Mouse (Mus musculus) kidney, postnatal 0 days (tissue): Measurements from ENCODE around the gene Tex2. TPM values are rescaled to one million over a fixed set of nuclear protein-coding genes. Genes with fewer than 3 reads are reported as not detected.

Source experiments
- ATAC-seq: fragments of 200-750 bp; cut with Nextera tagmentation; replicated peaks from 2 replicates; pipeline ENCODE4 v1.8.0; 2017; ENCODE audit warnings: low read depth, moderate number of reproducible peaks, moderate TSS enrichment, moderate library complexity; ENCODE audit not compliant: low FRiP score
- DNase-seq: peaks from one replicate; pipeline ENCODE4 v3.0.0-alpha.2; 2016; ENCODE audit warnings: low spot score
- H3K27ac ChIP-seq: fragments of 300-500 bp; sonication (generic); 2 replicates; pipeline ENCODE4 v1.5.1; 2014; ENCODE audit warnings: mild to moderate bottlenecking
- H3K27me3 ChIP-seq: fragments of 300-500 bp; sonication (generic); 2 replicates; pipeline ENCODE4 v1.6.1; 2014; ENCODE audit warnings: low read length, mixed read lengths; ENCODE audit not compliant: insufficient read depth
- H3K36me3 ChIP-seq: fragments of 300-500 bp; sonication (generic); 2 replicates; pipeline ENCODE4 v1.6.1; 2014; ENCODE audit warnings: low read length, mixed read lengths; ENCODE audit not compliant: insufficient read depth
- H3K4me1 ChIP-seq: fragments of 300-500 bp; sonication (generic); replicated peaks from 2 replicates; pipeline ENCODE4 v1.6.1; 2014; ENCODE audit warnings: antibody characterized with exemption, low read length, mixed read lengths; ENCODE audit not compliant: insufficient read depth
- H3K4me2 ChIP-seq: fragments of 300-500 bp; sonication (generic); 2 replicates; pipeline ENCODE4 v1.6.1; 2014; ENCODE audit warnings: mild to moderate bottlenecking, low read length, moderate library complexity, mixed read lengths
- H3K4me3 ChIP-seq: fragments of 300-500 bp; sonication (generic); replicated peaks from 2 replicates; pipeline ENCODE4 v1.5.1; 2014; ENCODE audit warnings: low read depth, low read length
- H3K9ac ChIP-seq: fragments of 300-500 bp; sonication (generic); 2 replicates; pipeline ENCODE4 v1.6.1; 2014; ENCODE audit warnings: low read depth, low read length
- H3K9me3 ChIP-seq: fragments of 300-500 bp; sonication (generic); replicated peaks from 2 replicates; pipeline ENCODE4 v1.6.1; 2016; ENCODE audit warnings: low read length, inconsistent platforms, mixed read lengths
- CTCF ChIP-seq: IDR thresholded peaks from 2 replicates; pipeline ENCODE4 v1.5.1; 2016; ENCODE audit warnings: antibody characterized with exemption, low read depth, mild to moderate bottlenecking, moderate library complexity
- WGBS: fragments of 180-500 bp; shearing (Covaris S2); extraction: QIAGEN DNeasy Blood & Tissue Kit; methylation state at CpG from one replicate; pipeline ENCODE4 v1.1.7; 2014; 5-methylcytosine and 5-hydroxymethylcytosine counted together
- polyA plus RNA-seq: library from polyadenylated mRNA; unstranded; fragments of >200 nt; fragmentation: Nextera tagmentation; extraction: Ambion mirVana; gene quantifications from 2 replicates; pipeline ENCODE4 v1.2.1, GENCODE M21; 2015

The Tex2 gene
- polyA plus RNA-seq, 1 experiment from 2014 or later = 8.4 TPM

DNA sequence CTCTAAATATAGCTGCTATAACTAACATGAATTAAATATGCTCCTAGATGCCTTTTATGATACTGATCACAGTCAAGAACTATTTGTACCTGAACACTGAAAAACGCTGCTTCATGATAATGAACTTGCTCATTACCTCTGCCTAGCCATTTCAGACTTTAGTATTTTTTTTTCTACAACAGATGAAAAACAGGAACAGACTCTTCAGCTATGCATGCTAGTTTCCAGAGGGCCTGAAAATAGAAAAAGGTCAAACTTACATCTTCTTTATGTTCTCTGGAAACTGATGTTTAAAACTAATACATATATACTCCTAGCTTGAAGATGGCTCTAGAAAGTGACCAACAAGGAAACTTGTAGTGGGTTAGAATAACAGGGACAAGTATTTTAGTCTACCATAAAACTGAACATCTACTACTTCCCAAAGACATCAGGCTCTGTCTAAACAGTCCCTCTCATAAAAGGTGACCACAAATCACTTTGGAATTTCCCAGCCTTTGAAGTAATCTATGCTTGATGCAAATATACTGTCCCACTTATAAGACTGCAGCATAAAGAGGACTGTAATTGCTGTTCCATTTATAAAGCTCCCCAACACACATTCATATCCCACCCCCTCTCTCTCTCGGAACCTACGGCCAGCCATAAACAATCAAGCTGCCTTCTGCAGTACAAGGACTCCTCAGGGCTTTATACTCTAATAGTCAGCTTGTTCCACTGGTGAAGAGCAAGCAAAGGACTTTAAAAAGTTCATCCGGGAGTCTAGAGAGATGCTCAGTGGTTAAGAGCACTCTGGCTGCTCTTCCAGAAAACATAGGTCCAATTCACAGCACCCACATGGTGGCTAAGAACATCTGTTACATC lies 148.3 kb downstream of the Tex2 start:
- Histone ChIP-seq H3K27me3 (no peaks in the 10 kb centered on the region), H3K9me3 (no peaks in the 10 kb centered on the region), H3K4me1 (no peaks in the 10 kb centered on the region), H3K9ac (no peak overlapping the region), H3K36me3 (no peaks in the 10 kb centered on the region), H3K4me2 (no peak overlapping the region), H3K4me3 (no peak overlapping the region), H3K27ac (no peak overlapping the region)
- ATAC-seq (no peak), DNase-seq (no peak)
- TF ChIP-seq CTCF = no peak
- WGBS = 67% methylated on average over 4 of the region's 4 CpGs

DNA sequence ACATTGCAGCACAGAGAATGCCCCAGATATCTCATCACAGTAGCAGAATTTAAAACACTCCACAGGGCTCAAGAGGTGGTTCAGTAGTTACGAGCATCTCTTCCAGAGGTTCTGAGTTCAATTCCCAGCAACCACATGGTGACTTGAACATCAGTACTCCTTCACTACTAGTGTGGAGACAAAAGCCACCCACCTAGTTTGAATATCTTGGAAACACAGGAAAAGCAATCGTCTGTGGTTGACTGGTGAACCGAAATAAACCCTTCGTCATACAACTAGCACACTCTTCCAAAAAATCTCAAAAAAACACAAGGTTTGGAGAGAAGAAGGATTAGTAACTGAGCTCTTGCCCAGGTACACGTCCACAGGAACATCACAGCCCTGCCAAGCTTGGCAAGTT lies 149.4 kb downstream of the Tex2 start:
- WGBS = 62% methylated on average over 5 of the region's 5 CpGs
- TF ChIP-seq CTCF = no peak
- no peak overlapping the region for H3K9ac ChIP-seq

DNA sequence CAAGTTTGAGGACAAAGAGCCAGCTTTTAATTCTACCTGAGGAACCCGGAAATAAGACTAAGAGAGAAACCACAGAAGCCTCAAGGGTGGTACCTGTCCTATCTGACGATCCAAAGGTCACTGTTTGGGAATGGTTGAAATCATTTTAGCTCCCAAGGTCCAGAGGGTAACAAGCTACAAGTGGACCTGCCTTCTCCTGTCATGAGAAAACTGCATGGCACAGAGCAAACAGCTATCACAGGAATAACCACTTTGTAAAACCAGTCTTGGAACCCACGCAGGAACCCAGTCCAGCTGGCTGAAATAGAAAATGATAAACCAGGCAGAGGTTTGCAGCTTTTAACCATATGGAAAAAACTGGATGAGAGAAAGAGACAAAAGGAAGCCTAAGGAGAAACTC lies 150.9 kb downstream of the Tex2 start:
- no peaks in the 10 kb centered on the region for H3K4me1 ChIP-seq
- WGBS = 77% methylated on average over 3 of the region's 3 CpGs
- H3K4me3 ChIP-seq = no peak overlapping the region
- TF ChIP-seq CTCF = no peak
- no peak for DNase-seq
- H3K9me3 ChIP-seq = no peaks in the 10 kb centered on the region
- H3K27me3 ChIP-seq = no peaks in the 10 kb centered on the region
- H3K27ac ChIP-seq = no peak overlapping the region
- H3K4me2 ChIP-seq = no peak overlapping the region
- no peaks in the 10 kb centered on the region for H3K36me3 ChIP-seq
- no peak overlapping the region for H3K9ac ChIP-seq
- ATAC-seq = no peak

More for the DNA sequence above, 149.4 kb downstream of the Tex2 start:
- no peaks in the 10 kb centered on the region for H3K9me3 ChIP-seq
- DNase-seq (no peak), ATAC-seq (no peak)
- no peak overlapping the region for H3K27ac ChIP-seq
- no peak overlapping the region for H3K4me2 ChIP-seq
- H3K27me3 ChIP-seq = no peaks in the 10 kb centered on the region
- no peaks in the 10 kb centered on the region for H3K4me1 ChIP-seq
- H3K4me3 ChIP-seq = no peak overlapping the region
- H3K36me3 ChIP-seq = no peaks in the 10 kb centered on the region

- ATAC-seq (no peak), DNase-seq (no peak)
- Histone ChIP-seq H3K9ac (no peak overlapping the region), H3K36me3 (no peaks in the 10 kb centered on the region), H3K4me2 (no peak overlapping the region), H3K9me3 (no peaks in the 10 kb centered on the region), H3K27me3 (no peaks in the 10 kb centered on the region), H3K4me3 (no peak overlapping the region), H3K27ac (no peak overlapping the region), H3K4me1 (no peaks in the 10 kb centered on the region)
- no peak for TF ChIP-seq CTCF
- 84% methylated on average over 5 of the region's 5 CpGs for WGBS
Measured at GRCm38 (mm10) chr11:106461145-106461932, 151.9 kb downstream of the Tex2 start.

- Histone ChIP-seq H3K36me3 (no peaks in the 10 kb centered on the region), H3K9me3 (no peaks in the 10 kb centered on the region), H3K4me1 (no peaks in the 10 kb centered on the region), H3K27ac (no peak overlapping the region), H3K4me2 (no peak overlapping the region), H3K9ac (no peak overlapping the region), H3K4me3 (no peak overlapping the region), H3K27me3 (no peaks in the 10 kb centered on the region)
- WGBS = 94% methylated on average over 1 of the region's 1 CpGs
- TF ChIP-seq CTCF = no peak
- ATAC-seq = no peak
- DNase-seq = no peak
Measured at GRCm38 (mm10) chr11:106460671-106461070, 152.6 kb downstream of the Tex2 start.

GRCm38 (mm10) chr11:106458540-106458939 lies 154.7 kb downstream of the Tex2 start:
- WGBS = 92% methylated on average over 4 of the region's 4 CpGs
- H3K9ac ChIP-seq = no peak overlapping the region
- no peaks in the 10 kb centered on the region for H3K9me3 ChIP-seq
- TF ChIP-seq CTCF = no peak
- H3K4me3 ChIP-seq = no peak overlapping the region
- no peak for DNase-seq
- H3K27ac ChIP-seq = no peak overlapping the region
- H3K36me3 ChIP-seq = no peaks in the 10 kb centered on the region
- no peak for ATAC-seq
- no peaks in the 10 kb centered on the region for H3K27me3 ChIP-seq
- H3K4me1 ChIP-seq = no peaks in the 10 kb centered on the region
- no peak overlapping the region for H3K4me2 ChIP-seq

Other genes with a start within 250 kb of the Tex2 start
- gene Prr29, start 248.0 kb downstream of the Tex2 start, polyA plus RNA-seq = 0.15 and 0.24 TPM in 2 replicates
- 62.5 and 63.3 TPM in 2 replicates for gene Icam2, start 225.3 kb downstream of the Tex2 start, polyA plus RNA-seq
- gene Ern1, start 125.6 kb downstream of the Tex2 start, polyA plus RNA-seq = 3.3 and 3.5 TPM in 2 replicates
- gene Pecam1, start 137.2 kb upstream of the Tex2 start, polyA plus RNA-seq = 54.1 and 55.0 TPM in 2 replicates
- gene Milr1, start 137.8 kb upstream of the Tex2 start, polyA plus RNA-seq = 0.78 and 0.89 TPM in 2 replicates
- 11.1 and 11.9 TPM in 2 replicates for gene Polg2, start 166.1 kb upstream of the Tex2 start, polyA plus RNA-seq
- gene Ddx5, start 175.8 kb upstream of the Tex2 start, polyA plus RNA-seq = 297 and 309 TPM in 2 replicates
- gene Cep95, start 175.8 kb upstream of the Tex2 start, polyA plus RNA-seq = 12.7 and 13.8 TPM in 2 replicates